Mouse (Mus musculus): ENCODE measurements around the gene Abcd4. TPM values are rescaled to one million over a fixed set of nuclear protein-coding genes. Genes with fewer than 3 reads are reported as not detected.
A peak's percentile ranks its signal among the peaks of the same experiment; 100 is the strongest.

The Abcd4 gene
- polyA plus RNA-seq, 1 experiment: 33.5 TPM

DNA sequence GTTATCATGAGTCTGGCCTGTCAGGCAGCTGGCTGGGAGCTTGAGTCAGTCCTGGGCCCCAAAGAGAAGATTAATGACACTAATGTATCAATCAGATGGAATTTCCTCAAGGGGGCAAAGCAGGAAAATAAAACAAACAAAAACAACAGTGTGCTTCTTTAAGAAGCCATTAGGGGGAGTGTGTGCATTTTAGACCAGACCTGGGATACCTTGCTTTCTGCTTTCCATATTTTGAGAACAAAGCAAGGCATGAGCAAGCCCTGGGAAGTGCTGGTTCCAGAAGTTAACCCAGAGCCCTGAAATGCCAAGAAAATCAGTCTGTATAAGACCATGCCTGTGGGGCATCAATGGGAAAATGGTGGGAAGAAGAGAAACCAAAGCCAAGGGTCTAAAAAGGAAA is 3.8 kb upstream of the Abcd4 start:
- Histone ChIP-seq H3K4me3 (replicated peaks; ENCODE audit: insufficient read depth, low read depth, low read length) (no peak overlapping the region), H3K27ac (ENCODE audit: insufficient read depth, low read length) (no peak overlapping the region), H3K27me3 (ENCODE audit: control insufficient read depth, insufficient read depth, low read length) (no peaks in the 10 kb centered on the region), H3K4me1 (ENCODE audit: control insufficient read depth, insufficient read depth, low read length) (no peaks in the 10 kb centered on the region)
- peak in 1 of 2 experiments; percentile 24 for DNase-seq
- no peak for TF ChIP-seq POLR2A (IDR thresholded peaks at IDR 0.05; ENCODE audit: borderline replicate concordance, insufficient read depth, low read length)
- TF ChIP-seq CTCF (IDR thresholded peaks at IDR 0.05; ENCODE audit: borderline replicate concordance, insufficient read depth, low read depth, low read length): no peak

DNA sequence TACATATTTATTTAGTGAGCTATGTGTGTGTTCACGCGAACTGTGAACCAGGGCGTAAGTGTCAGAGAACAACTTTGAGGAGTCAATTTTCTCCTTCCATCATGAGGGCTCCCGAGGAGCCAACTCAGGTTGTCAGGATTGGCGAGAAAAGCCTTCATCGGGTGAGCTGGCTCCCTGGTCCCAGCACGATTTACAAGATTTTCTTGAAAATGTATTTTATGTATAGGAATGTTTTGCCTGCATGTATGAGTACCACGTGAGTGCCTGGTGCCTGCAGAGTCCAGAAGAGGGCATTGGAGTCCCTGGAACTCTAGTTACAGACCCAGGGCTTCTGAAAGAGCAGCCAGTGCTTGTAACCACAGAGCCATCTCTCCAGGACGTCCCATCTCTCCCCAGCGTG is 450 bp upstream of the Abcd4 start:
- Histone ChIP-seq H3K27me3 (ENCODE audit: control insufficient read depth, insufficient read depth, low read length) (no peaks in the 10 kb centered on the region), H3K4me3 (replicated peaks; ENCODE audit: insufficient read depth, low read depth, low read length) (peak overlapping the region; percentile 85), H3K27ac (ENCODE audit: insufficient read depth, low read length) (no peak overlapping the region), H3K4me1 (ENCODE audit: control insufficient read depth, insufficient read depth, low read length) (no peaks in the 10 kb centered on the region)
- TF ChIP-seq POLR2A (IDR thresholded peaks at IDR 0.05; ENCODE audit: borderline replicate concordance, insufficient read depth, low read length) (no peak), CTCF (IDR thresholded peaks at IDR 0.05; ENCODE audit: borderline replicate concordance, insufficient read depth, low read depth, low read length) (no peak)
- WGBS: 2% methylated on average over 10 of the region's 10 CpGs
- DNase-seq: peak in 1 of 2 experiments; percentile 38

- 66% methylated on average over 7 of the region's 7 CpGs for WGBS
- no peak for DNase-seq
- TF ChIP-seq POLR2A (IDR thresholded peaks at IDR 0.05; ENCODE audit: borderline replicate concordance, insufficient read depth, low read length) (no peak), CTCF (IDR thresholded peaks at IDR 0.05; ENCODE audit: borderline replicate concordance, insufficient read depth, low read depth, low read length) (no peak)
- H3K27ac ChIP-seq (ENCODE audit: insufficient read depth, low read length): no peak overlapping the region
- no peak overlapping the region for H3K4me3 ChIP-seq (replicated peaks; ENCODE audit: insufficient read depth, low read depth, low read length)
- no peaks in the 10 kb centered on the region for H3K27me3 ChIP-seq (ENCODE audit: control insufficient read depth, insufficient read depth, low read length)
- no peaks in the 10 kb centered on the region for H3K4me1 ChIP-seq (ENCODE audit: control insufficient read depth, insufficient read depth, low read length)
These were observed 2.7 kb downstream of the Abcd4 start for GRCm38 (mm10) chr12:84614524-84614923.

- no peak overlapping the region for H3K4me3 ChIP-seq (replicated peaks; ENCODE audit: insufficient read depth, low read depth, low read length)
- no peaks in the 10 kb centered on the region for H3K4me1 ChIP-seq (ENCODE audit: control insufficient read depth, insufficient read depth, low read length)
- no peaks in the 10 kb centered on the region for H3K27me3 ChIP-seq (ENCODE audit: control insufficient read depth, insufficient read depth, low read length)
- 87% methylated on average over 11 of the region's 11 CpGs for WGBS
- DNase-seq: no peak
- no peak for TF ChIP-seq POLR2A (IDR thresholded peaks at IDR 0.05; ENCODE audit: borderline replicate concordance, insufficient read depth, low read length)
- TF ChIP-seq CTCF (IDR thresholded peaks at IDR 0.05; ENCODE audit: borderline replicate concordance, insufficient read depth, low read depth, low read length): no peak
- H3K27ac ChIP-seq (ENCODE audit: insufficient read depth, low read length): no peak overlapping the region
These were observed 3.2 kb downstream of the Abcd4 start for GRCm38 (mm10) chr12:84614001-84614400.

- TF ChIP-seq CTCF (IDR thresholded peaks at IDR 0.05; ENCODE audit: borderline replicate concordance, insufficient read depth, low read depth, low read length) (no peak), POLR2A (IDR thresholded peaks at IDR 0.05; ENCODE audit: borderline replicate concordance, insufficient read depth, low read length) (no peak)
- H3K4me3 ChIP-seq (replicated peaks; ENCODE audit: insufficient read depth, low read depth, low read length): no peak overlapping the region
- no peak overlapping the region for H3K27ac ChIP-seq (ENCODE audit: insufficient read depth, low read length)
- H3K4me1 ChIP-seq (ENCODE audit: control insufficient read depth, insufficient read depth, low read length): no peaks in the 10 kb centered on the region
- no peaks in the 10 kb centered on the region for H3K27me3 ChIP-seq (ENCODE audit: control insufficient read depth, insufficient read depth, low read length)
- WGBS: 70% methylated on average over 8 of the region's 8 CpGs
- DNase-seq: no peak
These were observed 4.7 kb downstream of the Abcd4 start for GRCm38 (mm10) chr12:84612518-84612917.

- DNase-seq: no peak
- no peak overlapping the region for H3K4me3 ChIP-seq (replicated peaks; ENCODE audit: insufficient read depth, low read depth, low read length)
- 86% methylated on average over 10 of the region's 10 CpGs for WGBS
- no peaks in the 10 kb centered on the region for H3K27me3 ChIP-seq (ENCODE audit: control insufficient read depth, insufficient read depth, low read length)
- no peak overlapping the region for H3K27ac ChIP-seq (ENCODE audit: insufficient read depth, low read length)
- TF ChIP-seq CTCF (IDR thresholded peaks at IDR 0.05; ENCODE audit: borderline replicate concordance, insufficient read depth, low read depth, low read length) (no peak), POLR2A (IDR thresholded peaks at IDR 0.05; ENCODE audit: borderline replicate concordance, insufficient read depth, low read length) (no peak)
- no peaks in the 10 kb centered on the region for H3K4me1 ChIP-seq (ENCODE audit: control insufficient read depth, insufficient read depth, low read length)
These were observed 5.5 kb downstream of the Abcd4 start for GRCm38 (mm10) chr12:84611718-84612117.

DNA sequence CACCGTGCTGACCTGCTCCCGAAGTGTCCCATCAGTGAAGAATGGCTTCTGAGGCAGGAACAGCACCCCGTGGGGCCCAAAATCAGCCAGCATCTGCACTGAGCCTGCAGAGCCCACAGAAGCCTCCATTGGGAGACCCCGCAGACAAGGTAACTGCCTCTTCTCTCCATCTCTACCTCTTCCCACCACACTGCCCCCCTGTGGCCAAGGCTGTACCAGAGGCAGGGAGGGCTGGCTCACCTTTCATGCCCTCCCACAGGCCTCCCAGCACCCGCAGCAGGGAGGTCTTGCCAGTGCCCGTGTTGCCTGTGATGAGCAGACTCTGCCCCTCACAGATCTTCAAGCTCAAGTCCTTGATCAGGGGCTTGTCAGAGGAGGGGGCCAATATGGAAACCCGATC is 11.4 kb downstream of the Abcd4 start:
- H3K27me3 ChIP-seq (ENCODE audit: control insufficient read depth, insufficient read depth, low read length): no peaks in the 10 kb centered on the region
- DNase-seq: no peak
- no peak overlapping the region for H3K4me3 ChIP-seq (replicated peaks; ENCODE audit: insufficient read depth, low read depth, low read length)
- no peak overlapping the region for H3K27ac ChIP-seq (ENCODE audit: insufficient read depth, low read length)
- TF ChIP-seq POLR2A (IDR thresholded peaks at IDR 0.05; ENCODE audit: borderline replicate concordance, insufficient read depth, low read length) (no peak), CTCF (IDR thresholded peaks at IDR 0.05; ENCODE audit: borderline replicate concordance, insufficient read depth, low read depth, low read length) (0 out of 2 replicates have a peak, but pooled peaks have one; percentile 16)
- 69% methylated on average over 7 of the region's 7 CpGs for WGBS
- H3K4me1 ChIP-seq (ENCODE audit: control insufficient read depth, insufficient read depth, low read length): no peaks in the 10 kb centered on the region

GRCm38 (mm10) chr12:84604001-84604400 is 13.2 kb downstream of the Abcd4 start:
- TF ChIP-seq CTCF (IDR thresholded peaks at IDR 0.05; ENCODE audit: borderline replicate concordance, insufficient read depth, low read depth, low read length): no peak
- no peak for TF ChIP-seq POLR2A (IDR thresholded peaks at IDR 0.05; ENCODE audit: borderline replicate concordance, insufficient read depth, low read length)
- Histone ChIP-seq H3K4me1 (ENCODE audit: control insufficient read depth, insufficient read depth, low read length) (no peaks in the 10 kb centered on the region), H3K27me3 (ENCODE audit: control insufficient read depth, insufficient read depth, low read length) (no peaks in the 10 kb centered on the region), H3K27ac (ENCODE audit: insufficient read depth, low read length) (no peak overlapping the region), H3K4me3 (replicated peaks; ENCODE audit: insufficient read depth, low read depth, low read length) (no peak overlapping the region)
- WGBS: 85% methylated on average over 7 of the region's 7 CpGs
- DNase-seq: no peak

Data from cerebellum, adult 2 months (tissue).